Mouse (Mus musculus) heart, postnatal 0 days (tissue): ENCODE data around the gene Csnk1g2. TPM values are rescaled to one million over a fixed set of nuclear protein-coding genes. Genes with fewer than 3 reads are reported as not detected.

Experiments used
- ATAC-seq: fragments of 200-750 bp; cut with Nextera tagmentation; 2 replicates; pipeline ENCODE4 v1.8.0; 2017; ENCODE audit warnings: low read depth, moderate number of reproducible peaks, moderate library complexity; ENCODE audit not compliant: insufficient read depth
- DNase-seq: peaks from one replicate; pipeline ENCODE4 v3.0.0-alpha.2; 2016; ENCODE audit warnings: low spot score
- H3K27ac ChIP-seq: fragments of 300-500 bp; sonication (generic); 2 replicates; pipeline ENCODE4 v1.5.1; 2014; ENCODE audit warnings: low read depth, mild to moderate bottlenecking
- H3K27me3 ChIP-seq: fragments of 300-500 bp; sonication (generic); 2 replicates; pipeline ENCODE4 v1.6.1; 2014; ENCODE audit warnings: low read length, mixed read lengths; ENCODE audit not compliant: control insufficient read depth, insufficient read depth
- H3K36me3 ChIP-seq: fragments of 300-500 bp; sonication (generic); replicated peaks from 2 replicates; pipeline ENCODE4 v1.6.1; 2014; ENCODE audit warnings: low read length, mixed read lengths; ENCODE audit not compliant: control insufficient read depth, insufficient read depth
- H3K4me1 ChIP-seq: fragments of 300-500 bp; sonication (generic); 2 replicates; pipeline ENCODE4 v1.6.1; 2014; ENCODE audit warnings: antibody characterized with exemption; ENCODE audit not compliant: control insufficient read depth, insufficient read depth
- H3K4me2 ChIP-seq: fragments of 300-500 bp; sonication (generic); 2 replicates; pipeline ENCODE4 v1.6.1; 2014; ENCODE audit warnings: low read depth, mild to moderate bottlenecking, low read length, moderate library complexity
- H3K4me3 ChIP-seq: fragments of 300-500 bp; sonication (generic); 2 replicates; pipeline ENCODE4 v1.5.1; 2014; ENCODE audit warnings: low read depth, low read length
- H3K9ac ChIP-seq: fragments of 300-500 bp; sonication (generic); replicated peaks from 2 replicates; pipeline ENCODE4 v1.6.1; 2014; ENCODE audit warnings: low read depth, low read length, mixed read lengths
- H3K9me3 ChIP-seq: fragments of 300-500 bp; sonication (generic); replicated peaks from 2 replicates; pipeline ENCODE4 v1.6.1; 2016; ENCODE audit warnings: low read length; ENCODE audit not compliant: control insufficient read depth
- CTCF ChIP-seq: IDR thresholded peaks from 2 replicates; pipeline ENCODE4 v1.5.1; 2016; ENCODE audit warnings: antibody characterized with exemption, control low read depth, low read depth
- EP300 ChIP-seq: IDR thresholded peaks from 2 replicates; pipeline ENCODE4 v1.6.1; 2016; ENCODE audit warnings: antibody characterized with exemption, low read depth
- WGBS: fragments of 180-500 bp; shearing (Covaris S2); extraction: QIAGEN DNeasy Blood & Tissue Kit; methylation state at CpG from one replicate; pipeline ENCODE4 v1.1.7; 2014; 5-methylcytosine and 5-hydroxymethylcytosine counted together
- polyA plus RNA-seq: library from polyadenylated mRNA; unstranded; fragments of >200 nt; fragmentation: Nextera tagmentation; extraction: Ambion mirVana; gene quantifications from 2 replicates; pipeline ENCODE4 v1.2.1, GENCODE M21; 2015
- total RNA-seq: library from RNA; depleted of rRNA; stranded (reverse); fragments of >200 nt; gene quantifications from 2 replicates; pipeline ENCODE4 v1.2.3, GENCODE M21; 2014; ENCODE audit warnings: low replicate concordance

The Csnk1g2 gene
- total and polyA plus RNA-seq, 2 experiments from 2014 or later: 75.6 to 141 TPM

DNA sequence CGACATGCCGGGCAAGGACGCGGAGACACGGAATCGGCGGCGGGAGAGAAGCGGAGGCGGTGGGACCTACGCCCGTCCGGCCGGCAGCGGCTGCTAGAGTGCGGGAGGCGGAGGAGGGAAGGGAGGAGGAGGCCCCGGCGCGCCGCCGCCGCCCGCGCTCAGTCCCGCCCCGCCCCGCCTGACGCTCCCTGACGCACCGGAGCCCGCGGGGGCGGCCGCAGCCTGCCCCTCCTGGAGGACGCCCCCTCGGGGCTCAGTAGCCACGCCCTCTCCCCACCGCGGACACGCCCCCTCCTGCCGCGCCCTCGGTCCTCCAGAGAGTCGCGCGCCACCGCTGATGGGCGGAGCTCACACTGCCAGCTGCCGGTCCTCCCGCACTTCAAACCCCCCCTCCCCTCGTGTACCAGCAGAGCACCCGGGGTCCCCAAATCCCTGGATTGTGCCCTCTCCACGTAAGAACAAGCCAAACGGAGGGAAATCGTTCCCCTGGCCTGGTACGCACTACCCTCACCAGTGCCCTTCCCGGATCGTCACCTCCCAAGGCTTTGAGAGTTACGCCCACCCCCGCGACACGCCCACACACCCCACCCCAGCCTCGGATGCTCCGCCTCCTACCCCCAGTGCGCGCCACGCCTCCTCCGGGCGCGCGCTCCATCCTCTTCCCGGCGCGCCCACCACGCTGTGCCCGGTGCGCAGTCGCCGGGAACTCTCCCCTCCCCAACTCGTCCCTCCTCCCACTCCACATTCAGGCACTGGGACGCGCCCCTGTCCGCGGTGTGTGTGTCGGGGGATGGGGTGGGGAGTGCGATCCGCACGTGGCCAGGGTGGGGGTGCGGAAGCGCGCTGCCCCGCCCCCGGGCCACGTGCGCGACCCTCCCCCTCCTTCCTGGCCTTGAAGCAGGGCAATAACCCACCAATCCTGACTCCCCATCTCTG is 45.2 kb upstream of the Csnk1g2 start, which contains the start of gene Klf16:
Gene Klf16 (minus strand): TSS at position 127 of the 936 bp plus-strand sequence.
- TF ChIP-seq EP300: 0 out of 2 replicates have a peak, but pooled peaks have one; percentile 56
- TF ChIP-seq CTCF: no peak
- Histone ChIP-seq H3K4me3 (peak within 1 kb of the TSS; percentile 83), H3K9ac (peak within 1 kb of the TSS; percentile 74), H3K4me1 (peaks cover 10% of the 10 kb centered on the region; the same call in 1 of the 2 replicates), H3K36me3 (no peaks in the 10 kb centered on the region; the same call in none of the 2 replicates), H3K27me3 (no peaks in the 10 kb centered on the region), H3K9me3 (no peaks in the 10 kb centered on the region), H3K27ac (peak within 1 kb of the TSS; percentile 83), H3K4me2 (peak within 1 kb of the TSS; percentile 76)
- peak; percentile 84 for ATAC-seq
- DNase-seq: peak; percentile 91
- 0% methylated on average over 82 of the region's 97 CpGs for WGBS

DNA sequence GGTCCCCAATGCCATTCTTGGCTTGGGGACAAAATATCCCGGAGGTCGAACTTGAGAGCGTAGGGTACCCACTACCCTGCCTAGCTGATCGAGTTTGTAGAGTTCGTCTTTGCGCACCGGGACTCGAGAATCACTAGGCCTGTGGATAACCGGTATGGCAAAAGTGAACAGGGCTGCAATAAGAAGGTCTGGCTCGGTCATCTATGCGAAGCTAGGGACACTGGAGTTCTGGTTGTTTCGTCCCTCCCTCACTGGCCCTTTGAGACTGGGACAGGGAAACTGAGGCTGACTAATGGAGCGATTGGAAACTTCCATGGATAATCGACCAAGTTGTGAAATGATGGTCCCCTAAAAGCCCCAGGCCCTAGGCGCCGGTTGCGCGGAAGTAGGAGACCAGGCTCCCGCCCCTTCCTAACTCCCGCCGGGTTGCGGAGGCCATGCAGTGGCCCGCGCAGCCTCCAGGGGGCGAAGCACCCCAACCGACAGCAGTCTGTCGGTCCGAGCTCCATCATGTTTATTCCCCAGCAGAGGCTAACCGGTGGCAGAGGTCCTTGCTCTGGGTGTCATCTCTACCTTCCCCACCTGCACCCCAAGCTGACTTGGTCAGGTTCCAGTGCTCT is 44.4 kb upstream of the Csnk1g2 start:
- H3K4me2 ChIP-seq: peak overlapping the region; percentile 76
- no peaks in the 10 kb centered on the region; the same call in none of the 2 replicates for H3K36me3 ChIP-seq
- ATAC-seq: peak; percentile 46
- no peak overlapping the region for H3K9ac ChIP-seq
- H3K4me3 ChIP-seq: peak overlapping the region; percentile 83
- TF ChIP-seq EP300: no peak; the same call in 1 of the 2 replicates
- peak; percentile 77 for TF ChIP-seq CTCF
- H3K4me1 ChIP-seq: peaks cover 10% of the 10 kb centered on the region; the same call in 1 of the 2 replicates
- WGBS: under 1% methylated on average over 29 of the region's 29 CpGs
- peak; percentile 82 for DNase-seq
- no peaks in the 10 kb centered on the region for H3K27me3 ChIP-seq
- H3K9me3 ChIP-seq: no peaks in the 10 kb centered on the region
- H3K27ac ChIP-seq: peak overlapping the region; percentile 83

DNA sequence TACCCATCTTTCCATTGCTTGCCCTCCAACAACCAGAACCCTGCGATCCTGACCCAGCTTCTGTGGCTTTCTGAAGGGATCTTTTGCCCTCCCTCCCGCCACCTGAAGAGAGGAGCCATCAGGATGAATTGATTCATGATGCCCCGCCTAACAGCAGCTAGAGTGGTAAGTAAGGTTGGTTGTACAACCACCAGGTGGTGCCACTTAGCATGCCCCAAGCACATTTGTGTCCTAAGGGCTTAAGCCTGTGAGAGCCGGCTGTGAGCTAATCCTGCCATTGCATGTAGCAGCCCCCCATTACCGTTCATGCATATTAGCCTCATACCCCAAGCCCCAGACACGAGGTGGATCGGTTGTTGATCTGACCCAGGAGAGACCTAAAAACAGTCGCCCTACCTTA is 43.7 kb upstream of the Csnk1g2 start:
- ATAC-seq: 0 out of 2 replicates have a peak, but pooled peaks have one; percentile 9
- WGBS: 10% methylated on average over 8 of the region's 8 CpGs
- peak; percentile 72 for TF ChIP-seq CTCF
- TF ChIP-seq EP300: no peak
- Histone ChIP-seq H3K36me3 (no peaks in the 10 kb centered on the region; the same call in none of the 2 replicates), H3K27ac (peak overlapping the region; percentile 83), H3K4me1 (peaks cover 10% of the 10 kb centered on the region; the same call in 1 of the 2 replicates), H3K27me3 (no peaks in the 10 kb centered on the region), H3K4me3 (peak overlapping the region; percentile 83), H3K9me3 (no peaks in the 10 kb centered on the region), H3K9ac (no peak overlapping the region), H3K4me2 (peak overlapping the region; percentile 76)
- peak; percentile 61 for DNase-seq

DNA sequence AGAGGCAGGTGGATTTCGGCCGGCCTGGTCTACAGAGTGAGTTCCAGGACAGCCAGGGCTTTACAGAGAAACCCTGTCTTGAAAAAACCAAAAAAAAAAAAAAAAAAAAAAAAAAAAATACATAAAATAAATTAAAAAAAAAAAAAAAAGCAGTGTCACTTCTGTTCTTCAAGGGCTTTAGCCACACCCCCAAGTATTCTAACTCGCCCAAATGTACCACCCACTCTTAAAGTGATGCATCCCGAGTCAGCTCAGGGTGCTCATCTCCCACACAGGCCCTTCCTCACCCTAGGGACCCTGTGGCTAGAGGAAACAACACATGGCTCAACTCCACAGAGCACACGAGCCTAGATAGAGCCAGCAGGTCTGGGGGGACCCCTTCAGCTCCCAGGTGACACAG is 39.6 kb upstream of the Csnk1g2 start:
- Histone ChIP-seq H3K9ac (no peak overlapping the region), H3K9me3 (no peaks in the 10 kb centered on the region), H3K4me2 (no peak overlapping the region), H3K4me1 (0 out of 2 replicates have a peak, but pooled peaks cover 8% of the 10 kb centered on the region), H3K27me3 (no peaks in the 10 kb centered on the region), H3K27ac (no peak overlapping the region), H3K36me3 (peaks cover 5% of the 10 kb centered on the region), H3K4me3 (no peak overlapping the region)
- DNase-seq (no peak), ATAC-seq (no peak)
- WGBS: 83% methylated on average over 5 of the region's 5 CpGs
- TF ChIP-seq EP300 (no peak), CTCF (no peak)

DNA sequence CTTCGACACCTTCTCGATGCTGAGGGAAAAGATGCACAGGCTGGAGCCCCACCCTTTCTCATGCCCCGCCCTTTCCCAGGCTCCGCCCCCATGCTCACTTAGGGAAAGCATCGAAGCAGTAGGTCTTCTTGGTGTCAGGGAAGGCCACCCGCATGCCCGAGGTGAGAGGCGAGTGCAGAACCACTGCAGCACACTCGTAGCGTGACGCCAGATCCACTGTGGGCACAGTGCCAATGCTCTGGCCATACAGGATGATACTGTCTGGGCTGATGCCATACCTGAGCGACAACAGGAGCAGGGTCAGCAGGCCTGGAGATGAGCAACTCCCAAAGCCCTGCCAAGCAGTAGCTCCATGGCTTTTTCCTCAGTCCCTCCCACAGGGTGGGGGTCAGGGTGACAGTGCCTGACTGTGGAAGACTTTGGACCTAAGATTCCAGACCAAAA is 38.6 kb upstream of the Csnk1g2 start:
- ATAC-seq (no peak), DNase-seq (no peak)
- 0 out of 2 replicates have a peak overlapping the region, but pooled peaks have one; percentile 30 for H3K27ac ChIP-seq
- 0 out of 2 replicates have a peak overlapping the region, but pooled peaks have one; percentile 10 for H3K9ac ChIP-seq
- no peaks in the 10 kb centered on the region for H3K9me3 ChIP-seq
- no peak overlapping the region for H3K4me3 ChIP-seq
- no peak overlapping the region for H3K4me2 ChIP-seq
- H3K36me3 ChIP-seq: peaks cover 5% of the 10 kb centered on the region
- TF ChIP-seq EP300: no peak
- no peak for TF ChIP-seq CTCF
- WGBS: 41% methylated on average over 12 of the region's 12 CpGs
- H3K4me1 ChIP-seq: peaks cover 18% of the 10 kb centered on the region
- H3K27me3 ChIP-seq: no peaks in the 10 kb centered on the region
